Mouse (Mus musculus) left cerebral cortex, adult 2 months (tissue): ENCODE data around the gene Nog. TPM values are rescaled to one million over a fixed set of nuclear protein-coding genes. Genes with fewer than 3 reads are reported as not detected.

Experiments used
- DNase-seq, 2 experiments: peaks; one replicate each; pipeline ENCODE4 v3.0.0; 2021 to 2022; ENCODE audit warnings: low spot score in 2 of 2, mixed read lengths in 1 of 2; ENCODE audit errors: extremely low spot score in 1 of 2
- H3K27ac ChIP-seq: fragments of 200-600 bp; 2 replicates; pipeline ENCODE4 v1.8.1; 2022
- H3K4me3 ChIP-seq: fragments of 200-600 bp; 2 replicates; pipeline ENCODE4 v1.8.1; 2022
- CTCF ChIP-seq: fragments of 200-600 bp; IDR thresholded peaks from 2 replicates; pipeline ENCODE4 v1.8.1; 2022; ENCODE audit warnings: antibody characterized with exemption, mild to moderate bottlenecking, moderate library complexity
- intact Hi-C: fragments of 180-260 bp; cut with DNase I; formaldehyde crosslinking; loops from one replicate; pipeline ENCODE4 v1.15.1; 2025
- total RNA-seq, 2 experiments: library from RNA; stranded (reverse); gene quantifications; 2 replicates each; pipeline ENCODE4 v1.2.3; 2021

Nog gene
- total RNA-seq, 2 experiments from 2014 or later, result 14.0 to 14.6 TPM

DNA sequence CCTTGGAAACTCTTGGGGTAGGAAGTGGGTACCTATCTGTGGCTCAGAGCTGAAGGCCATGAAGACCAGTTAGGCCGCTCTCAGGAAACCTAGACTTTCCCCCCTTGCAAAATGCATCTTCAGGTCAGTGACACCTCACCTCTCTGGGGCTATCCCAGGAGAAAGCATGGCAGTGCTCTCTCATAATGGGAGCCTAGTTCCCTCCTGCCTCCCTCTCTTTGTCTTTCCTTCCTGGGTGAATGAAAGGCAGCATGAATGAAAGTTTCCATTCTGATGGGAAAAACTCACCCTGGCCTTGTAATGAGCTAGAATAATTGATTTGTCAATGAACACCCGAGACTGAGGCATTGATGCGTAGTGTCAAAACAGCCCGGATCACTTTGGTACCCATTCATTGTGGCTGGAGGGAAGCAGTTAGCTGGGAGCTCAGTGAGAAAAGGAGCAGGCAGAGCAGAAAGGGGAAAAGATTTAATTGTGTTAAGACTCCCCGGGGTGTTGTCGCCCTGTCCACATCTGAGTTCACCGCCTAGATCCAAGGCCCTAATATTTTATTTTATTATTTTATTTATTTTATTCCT is 42.7 kb downstream of the Nog start:
- no peak for DNase-seq
- Histone ChIP-seq H3K27ac (no peak overlapping the region), H3K4me3 (no peak overlapping the region)
- no peak for TF ChIP-seq CTCF
- intact Hi-C loops, result no loop called here

- intact Hi-C loops, result no loop called here
- TF ChIP-seq CTCF, result no peak
These were observed 44.2 kb downstream of the Nog start for GRCm38 (mm10) chr11:89257893-89258292.

GRCm38 (mm10) chr11:89253973-89254372 is 48.2 kb downstream of the Nog start:
- no peak for DNase-seq
- intact Hi-C loops, result no loop called here
- H3K27ac ChIP-seq, result no peak overlapping the region
- H3K4me3 ChIP-seq, result no peak overlapping the region
- no peak for TF ChIP-seq CTCF

More at GRCm38 (mm10) chr11:89257893-89258292, 44.2 kb downstream of the Nog start:
- H3K4me3 ChIP-seq, result no peak overlapping the region
- no peak overlapping the region for H3K27ac ChIP-seq
- DNase-seq, result no peak

Other genes starting within 250 kb of the Nog start
- gene Dgke, start 235.5 kb downstream of the Nog start, total RNA-seq, result 10 to 100 TPM; 52.8 to 57.0 TPM
- under 1 TPM in 1 of 2 experiments, not detected in 1; 0.95 TPM for gene Gm525, start 228.5 kb downstream of the Nog start, total RNA-seq